Mouse (Mus musculus) telencephalon, adult 2 months (tissue): ENCODE results near the gene Slc6a6.

Source experiments
- DNase-seq: peaks from one replicate; pipeline ENCODE4 v3.0.0-alpha.2; 2011; ENCODE audit warnings: low read depth, low spot score

The Slc6a6 gene

GRCm38 (mm10) chr6:91683602-91684473, at the start of gene Slc6a6:
TSS of gene Slc6a6 (plus strand) at chr6:91684053.
- peak; percentile 95 for DNase-seq

GRCm38 (mm10) chr6:91634417-91634816, 49.4 kb upstream of the Slc6a6 start:
- no peak for DNase-seq

- DNase-seq, result no peak
These were observed 49.0 kb upstream of the Slc6a6 start for GRCm38 (mm10) chr6:91634876-91635275.

- no peak for DNase-seq
These were observed 45.5 kb upstream of the Slc6a6 start for GRCm38 (mm10) chr6:91638204-91638995.

- no peak for DNase-seq
These were observed 40.8 kb upstream of the Slc6a6 start for GRCm38 (mm10) chr6:91643011-91643410.

GRCm38 (mm10) chr6:91643416-91643921, 40.4 kb upstream of the Slc6a6 start:
- no peak for DNase-seq

- DNase-seq, result no peak
These were observed 37.8 kb upstream of the Slc6a6 start for GRCm38 (mm10) chr6:91646019-91646418.

- DNase-seq, result no peak
These were observed 37.0 kb upstream of the Slc6a6 start for GRCm38 (mm10) chr6:91646822-91647221.

- DNase-seq, result no peak
These were observed 36.5 kb upstream of the Slc6a6 start for GRCm38 (mm10) chr6:91647385-91647791.

- DNase-seq, result peak; percentile 12
These were observed 33.6 kb upstream of the Slc6a6 start for GRCm38 (mm10) chr6:91650255-91650654.

- no peak for DNase-seq
These were observed 31.6 kb upstream of the Slc6a6 start for GRCm38 (mm10) chr6:91652296-91652695.

- DNase-seq, result no peak
These were observed 28.6 kb upstream of the Slc6a6 start for GRCm38 (mm10) chr6:91655244-91655643.

- no peak for DNase-seq
These were observed 27.9 kb upstream of the Slc6a6 start for GRCm38 (mm10) chr6:91655874-91656433.

GRCm38 (mm10) chr6:91658288-91658687, 25.6 kb upstream of the Slc6a6 start:
- DNase-seq, result no peak

GRCm38 (mm10) chr6:91659841-91660509, 23.9 kb upstream of the Slc6a6 start:
- peak; percentile 47 for DNase-seq

GRCm38 (mm10) chr6:91662301-91662700, 21.6 kb upstream of the Slc6a6 start:
- DNase-seq, result no peak

- no peak for DNase-seq
These were observed 20.2 kb upstream of the Slc6a6 start for GRCm38 (mm10) chr6:91663616-91664015.

- DNase-seq, result no peak
These were observed 18.6 kb upstream of the Slc6a6 start for GRCm38 (mm10) chr6:91665267-91665666.

- no peak for DNase-seq
These were observed 17.7 kb upstream of the Slc6a6 start for GRCm38 (mm10) chr6:91665990-91666700.

- no peak for DNase-seq
These were observed 16.7 kb upstream of the Slc6a6 start for GRCm38 (mm10) chr6:91667141-91667540.

- no peak for DNase-seq
These were observed 15.6 kb upstream of the Slc6a6 start for GRCm38 (mm10) chr6:91668276-91668675.
